Mouse (Mus musculus) urinary bladder, postnatal 25 days (tissue): Measurements from ENCODE around the gene Lgr6.

Source experiments
- DNase-seq: peaks from one replicate; pipeline ENCODE4 v3.0.0; 2022; ENCODE audit warnings: low spot score

The Lgr6 gene

DNA sequence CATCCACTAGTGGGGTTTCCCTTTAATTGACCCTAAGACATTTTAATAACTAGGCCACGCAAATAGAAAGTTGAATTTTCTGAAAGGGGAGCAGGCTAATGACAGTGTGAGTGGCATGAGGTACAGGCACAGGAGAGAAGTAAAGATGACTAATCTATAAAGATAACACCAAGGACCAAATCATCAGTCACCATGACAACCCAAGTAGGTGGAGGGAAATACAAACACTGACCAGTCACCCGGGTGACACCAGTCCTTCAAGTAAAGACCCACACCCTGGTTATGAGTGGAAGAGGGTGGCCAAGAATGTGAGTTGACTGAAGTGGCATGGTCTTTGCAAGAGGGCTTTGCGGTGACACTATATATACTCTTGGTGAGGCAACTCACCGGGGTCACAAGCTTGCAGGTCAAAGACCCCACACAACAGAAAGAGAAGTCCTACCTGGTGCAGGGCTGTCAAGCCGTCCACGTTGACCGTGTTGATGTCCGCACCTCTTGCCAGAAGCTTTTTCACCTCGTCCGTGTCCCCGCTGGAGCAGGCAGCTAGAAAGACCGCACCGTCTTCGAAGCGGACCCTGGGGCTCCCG, 149.9 kb downstream of the Lgr6 start:
- no peak for DNase-seq

DNA sequence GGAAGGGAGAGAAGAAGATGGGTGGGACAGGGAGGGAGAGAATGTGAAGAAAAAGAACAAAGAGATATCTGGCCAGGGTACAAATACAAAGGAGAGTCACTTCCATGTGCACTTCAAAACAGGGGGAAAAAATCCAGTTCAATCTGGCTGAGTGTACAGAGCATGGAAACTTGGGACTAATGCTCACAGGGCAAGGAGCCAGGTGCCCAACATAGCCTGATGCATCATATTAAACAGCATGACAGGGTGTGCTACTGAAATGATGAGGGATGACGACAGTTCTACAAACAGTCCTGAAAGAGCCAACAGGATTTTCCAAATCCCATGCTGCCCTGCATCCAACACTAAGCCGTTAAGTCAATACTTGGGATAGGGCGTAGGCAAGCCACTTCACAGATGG, 155.1 kb downstream of the Lgr6 start:
- DNase-seq: no peak

DNA sequence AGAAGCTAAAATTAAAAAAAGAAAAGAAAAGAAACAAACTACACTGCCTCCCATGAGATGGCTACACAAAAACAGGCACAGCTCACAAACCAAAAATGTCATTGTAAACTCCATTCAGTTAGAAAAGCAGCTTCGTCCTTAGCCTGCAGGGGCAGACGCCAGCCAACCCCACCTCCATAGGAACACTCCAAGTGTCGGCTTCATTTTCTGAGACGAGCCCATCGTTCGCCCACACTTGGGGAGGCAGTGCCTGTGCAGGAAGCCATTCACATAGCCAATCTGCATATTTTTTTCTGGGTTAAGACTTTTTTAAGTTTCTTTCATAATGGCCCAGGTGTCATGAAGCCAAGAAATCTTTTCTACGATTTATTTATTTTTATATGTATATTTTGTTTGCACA, 157.5 kb downstream of the Lgr6 start:
- DNase-seq: no peak

DNA sequence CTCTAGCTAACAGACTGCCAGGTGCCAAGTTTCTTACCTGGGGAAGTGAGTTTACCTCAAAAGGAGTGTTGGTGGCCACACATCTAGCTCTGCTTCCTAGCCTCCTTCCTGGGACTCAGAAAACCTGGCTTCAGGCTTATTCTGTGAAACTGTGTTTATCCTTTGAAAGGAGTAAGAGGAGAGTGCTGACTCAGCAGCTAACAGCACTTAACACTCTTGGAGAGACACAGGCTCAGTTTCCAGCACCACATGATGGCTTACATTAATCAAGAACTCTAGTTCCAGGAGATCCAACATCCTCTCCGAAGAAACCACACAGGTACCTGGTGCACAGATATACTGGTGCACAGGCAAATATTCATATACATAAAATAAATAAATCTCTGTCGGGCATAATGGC, 162.2 kb downstream of the Lgr6 start:
- DNase-seq: no peak

DNA sequence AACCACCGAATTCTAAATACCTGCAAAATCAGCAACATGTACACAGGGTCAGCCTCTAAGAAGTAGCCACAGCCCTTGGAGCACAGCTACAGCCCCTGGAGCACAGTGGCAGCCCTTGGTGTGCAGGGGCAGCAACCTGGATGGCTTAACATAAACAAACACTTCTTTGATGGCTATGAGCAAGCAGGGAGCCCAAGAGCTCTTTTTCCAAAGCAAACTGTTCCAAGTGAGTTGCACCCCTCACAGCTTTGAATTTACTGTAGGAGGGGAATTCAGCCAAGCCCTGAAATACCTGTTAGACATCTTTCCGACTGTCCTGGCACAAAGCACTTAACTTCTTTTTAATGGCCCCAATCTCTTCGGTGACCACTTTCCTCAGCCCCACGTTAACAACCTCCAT, 164.2 kb downstream of the Lgr6 start:
- no peak for DNase-seq

DNA sequence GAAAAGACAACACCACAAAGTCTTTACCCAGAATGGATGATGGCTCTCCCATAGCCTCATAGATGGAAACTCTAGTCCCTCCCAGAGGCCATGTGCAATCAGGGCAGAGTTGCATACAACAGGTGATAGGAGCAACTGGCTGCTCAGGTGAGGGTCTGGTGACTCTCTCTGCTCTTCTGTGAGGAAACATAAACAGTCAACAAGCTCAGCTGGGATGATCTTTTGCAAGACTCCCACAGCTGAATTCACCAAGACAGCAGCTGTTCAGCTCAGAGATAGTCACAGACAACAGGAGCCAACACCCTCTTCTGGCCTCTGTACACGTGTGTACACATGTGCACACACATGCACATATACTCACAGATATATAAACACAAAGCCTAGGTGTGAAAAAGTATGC, 166.8 kb downstream of the Lgr6 start:
- no peak for DNase-seq

DNA sequence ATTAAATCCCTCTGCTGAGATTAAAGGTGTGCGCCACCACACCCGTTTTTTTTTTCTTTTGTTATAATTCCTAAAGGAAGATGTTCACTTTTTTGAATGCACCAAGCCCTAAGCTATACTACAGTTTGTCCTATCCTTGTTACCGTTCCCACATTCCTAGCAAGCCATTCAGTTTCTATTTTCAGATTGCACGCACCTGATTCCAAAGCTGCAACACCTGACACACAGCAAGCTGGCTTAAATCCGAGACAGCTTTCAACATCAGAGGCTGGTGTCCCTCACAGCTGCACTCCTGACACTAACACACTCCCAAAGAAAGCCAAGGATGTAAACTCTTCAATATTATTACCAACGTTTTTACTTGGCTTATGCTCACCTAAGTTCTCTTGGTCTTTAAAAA, 168.7 kb downstream of the Lgr6 start:
- no peak for DNase-seq
